Mouse (Mus musculus) hindbrain, embryonic 12.5 days (tissue): ENCODE measurements at regions not wholly inside any gene's neighbourhood (a gene's known extent, or its start where the extent isn't known, plus 50 kb on each side); places are given as distances from the start of the nearest gene placed in this dataset.

Source experiments
- ATAC-seq: fragments of 200-750 bp; cut with Nextera tagmentation; 2 replicates; pipeline ENCODE4 v1.8.0; 2017; ENCODE audit warnings: moderate TSS enrichment; ENCODE audit not compliant: low FRiP score
- H3K27ac ChIP-seq: fragments of 300-500 bp; sonication (generic); 2 replicates; pipeline ENCODE4 v1.5.1; 2016; ENCODE audit warnings: mild to moderate bottlenecking
- H3K27me3 ChIP-seq: fragments of 300-500 bp; sonication (generic); 2 replicates; pipeline ENCODE4 v1.6.1; 2016; ENCODE audit warnings: mild to moderate bottlenecking
- H3K36me3 ChIP-seq: fragments of 300-500 bp; sonication (generic); 2 replicates; pipeline ENCODE4 v1.6.1; 2016; ENCODE audit warnings: mild to moderate bottlenecking
- H3K4me1 ChIP-seq: fragments of 300-500 bp; sonication (generic); 2 replicates; pipeline ENCODE4 v1.6.1; 2016
- H3K4me2 ChIP-seq: fragments of 300-500 bp; sonication (generic); replicated peaks from 2 replicates; pipeline ENCODE4 v1.6.1; 2016; ENCODE audit warnings: mild to moderate bottlenecking
- H3K4me3 ChIP-seq: fragments of 300-500 bp; sonication (generic); 2 replicates; pipeline ENCODE4 v1.5.1; 2016; ENCODE audit warnings: mild to moderate bottlenecking
- H3K9ac ChIP-seq: fragments of 300-500 bp; sonication (generic); 2 replicates; pipeline ENCODE4 v1.6.1; 2016; ENCODE audit warnings: mild to moderate bottlenecking, moderate library complexity
- H3K9me3 ChIP-seq: fragments of 300-500 bp; sonication (generic); replicated peaks from 2 replicates; pipeline ENCODE4 v1.6.1; 2016; ENCODE audit warnings: mild to moderate bottlenecking
- WGBS: fragments of 180-500 bp; shearing (Covaris S2); methylation state at CpG from one replicate; pipeline ENCODE4 v1.1.7; 2016; 5-methylcytosine and 5-hydroxymethylcytosine counted together

DNA sequence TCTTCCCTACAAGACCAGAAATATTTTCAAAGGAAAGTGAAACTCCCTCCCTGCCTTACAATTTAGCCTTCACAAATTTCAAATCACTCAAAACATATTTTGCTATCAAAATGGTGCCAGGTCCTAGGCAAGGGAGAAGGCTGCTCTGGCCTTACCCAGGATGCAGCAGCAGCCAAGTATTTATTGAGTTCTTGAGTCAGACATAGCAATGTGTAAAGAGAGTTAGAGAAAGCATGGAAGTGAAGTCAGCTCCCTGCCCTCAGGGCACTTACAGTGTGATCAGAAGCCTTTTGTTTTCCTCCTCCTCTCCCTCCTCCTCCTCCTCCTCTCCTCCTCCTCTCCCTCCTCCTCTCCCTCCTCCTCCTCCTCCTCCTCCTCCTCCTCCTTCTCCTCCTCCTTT, 194.6 kb upstream of the Sox9 start:
- Histone ChIP-seq H3K36me3 (no peaks in the 10 kb centered on the region), H3K4me2 (no peak overlapping the region), H3K4me3 (no peak overlapping the region), H3K4me1 (peaks cover under 1% of the 10 kb centered on the region; the same call in 1 of the 2 replicates), H3K27ac (no peak overlapping the region), H3K9ac (no peak overlapping the region), H3K9me3 (no peaks in the 10 kb centered on the region), H3K27me3 (no peaks in the 10 kb centered on the region)
- no peak for ATAC-seq

DNA sequence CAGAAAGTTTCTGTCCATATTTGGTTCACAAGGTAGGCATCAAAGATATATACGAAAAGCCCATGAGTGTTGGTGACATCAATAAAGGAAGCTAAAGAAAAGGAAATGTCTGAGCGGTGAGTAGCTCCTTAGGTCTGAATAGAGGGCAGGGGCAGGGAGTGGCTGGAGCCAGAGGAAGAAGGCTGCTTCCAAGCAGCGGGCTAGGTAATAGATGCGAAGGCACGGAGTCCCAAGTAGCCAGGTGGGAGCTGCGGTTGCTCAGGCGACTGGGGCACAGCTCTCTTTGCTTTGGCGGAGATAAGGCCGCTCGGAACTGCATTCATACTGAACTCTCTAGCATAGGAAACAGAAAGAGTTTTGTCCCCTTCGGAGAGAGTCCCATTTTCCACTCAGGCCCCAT, 193.9 kb upstream of the Sox9 start:
- Histone ChIP-seq H3K27me3 (no peaks in the 10 kb centered on the region), H3K9me3 (no peaks in the 10 kb centered on the region), H3K27ac (no peak overlapping the region), H3K4me1 (peaks cover 8% of the 10 kb centered on the region), H3K36me3 (no peaks in the 10 kb centered on the region), H3K9ac (no peak overlapping the region), H3K4me2 (no peak overlapping the region), H3K4me3 (no peak overlapping the region)
- ATAC-seq = no peak
- WGBS = 74% methylated on average over 11 of the region's 11 CpGs

DNA sequence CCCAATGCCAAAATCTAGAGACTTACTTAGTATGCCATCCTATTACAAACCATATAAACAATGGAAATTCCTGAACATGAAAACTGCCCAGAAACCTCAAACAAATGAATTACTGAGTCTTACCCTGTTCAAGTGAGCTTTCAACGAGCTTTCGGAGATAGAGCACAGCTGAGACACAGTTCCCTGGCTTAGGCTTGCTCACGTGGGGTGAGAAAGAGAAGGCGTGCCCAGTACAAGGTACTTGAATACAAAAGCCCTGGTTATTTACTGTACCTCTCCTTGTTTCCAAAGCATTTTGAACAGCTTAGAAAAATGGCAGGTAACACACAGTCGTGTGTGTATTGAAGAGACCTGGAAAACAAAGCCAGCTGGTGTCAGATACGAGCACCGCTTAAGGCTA, 191.8 kb upstream of the Sox9 start:
- no peak overlapping the region for H3K4me2 ChIP-seq
- no peaks in the 10 kb centered on the region for H3K9me3 ChIP-seq
- no peak for ATAC-seq
- WGBS = 88% methylated on average over 7 of the region's 7 CpGs
- no peak overlapping the region for H3K9ac ChIP-seq
- no peaks in the 10 kb centered on the region for H3K36me3 ChIP-seq
- no peak overlapping the region for H3K4me3 ChIP-seq
- peaks cover 8% of the 10 kb centered on the region for H3K4me1 ChIP-seq
- H3K27me3 ChIP-seq = no peaks in the 10 kb centered on the region
- H3K27ac ChIP-seq = no peak overlapping the region

DNA sequence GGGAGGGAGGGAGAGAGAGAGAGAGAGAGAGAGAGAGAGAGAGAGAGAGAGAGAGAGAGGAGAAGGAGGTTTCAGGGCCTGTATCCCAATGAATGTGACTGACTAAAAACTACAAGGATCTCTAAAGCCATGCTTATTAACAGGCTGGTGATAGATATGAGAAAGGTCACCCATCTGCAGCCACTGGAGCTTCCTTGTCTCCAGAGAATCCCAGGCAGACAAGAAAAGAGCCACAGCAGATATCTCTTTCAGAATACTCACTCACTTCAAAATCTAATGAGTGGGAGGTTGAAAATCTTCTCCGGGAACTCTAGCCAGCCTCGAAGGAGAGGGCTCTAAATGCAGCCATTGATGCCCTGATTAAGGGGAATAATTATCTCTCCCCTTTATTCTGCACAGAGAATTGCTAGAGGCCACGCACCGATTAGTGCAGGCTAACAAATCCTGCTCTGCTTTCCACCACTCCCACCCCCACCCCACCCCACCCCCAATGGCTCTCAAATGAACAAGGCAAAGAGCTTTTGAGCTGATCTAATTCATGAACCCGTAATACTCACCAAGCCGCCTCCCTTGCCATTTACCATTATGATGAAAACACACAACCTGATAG, 189.5 kb upstream of the Sox9 start:
- no peak overlapping the region for H3K9ac ChIP-seq
- no peak overlapping the region for H3K4me3 ChIP-seq
- H3K4me1 ChIP-seq = peaks cover 8% of the 10 kb centered on the region
- WGBS = 27% methylated on average over 6 of the region's 6 CpGs
- ATAC-seq = peak; percentile 69
- 0 out of 2 replicates have a peak overlapping the region, but pooled peaks have one; percentile 40 for H3K27ac ChIP-seq
- H3K36me3 ChIP-seq = no peaks in the 10 kb centered on the region
- no peaks in the 10 kb centered on the region for H3K27me3 ChIP-seq
- no peak overlapping the region for H3K4me2 ChIP-seq
- no peaks in the 10 kb centered on the region for H3K9me3 ChIP-seq

DNA sequence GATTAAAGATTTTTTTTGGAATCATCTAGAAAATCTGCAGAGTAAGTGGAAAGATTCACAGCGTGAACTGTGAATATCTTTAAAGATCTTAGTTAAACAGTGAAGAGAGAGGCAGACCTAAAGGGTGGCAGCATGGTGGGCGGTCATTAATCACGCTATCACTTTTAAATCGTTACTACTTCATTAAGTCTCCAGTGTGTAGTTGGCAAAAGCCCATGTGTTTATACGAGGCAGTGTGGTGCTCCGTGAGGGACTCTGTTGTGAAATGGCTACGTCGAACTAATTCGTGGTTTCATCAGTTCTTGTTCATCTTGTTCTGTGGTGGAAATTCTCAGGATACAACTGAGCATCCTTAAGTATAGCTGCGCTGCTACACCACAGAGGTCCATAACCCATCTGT, 188.2 kb upstream of the Sox9 start:
- no peak for ATAC-seq
- 73% methylated on average over 10 of the region's 10 CpGs for WGBS
- no peaks in the 10 kb centered on the region for H3K27me3 ChIP-seq
- peaks cover 8% of the 10 kb centered on the region for H3K4me1 ChIP-seq
- H3K36me3 ChIP-seq = no peaks in the 10 kb centered on the region
- H3K4me3 ChIP-seq = no peak overlapping the region
- no peak overlapping the region for H3K4me2 ChIP-seq
- no peak overlapping the region for H3K9ac ChIP-seq
- H3K27ac ChIP-seq = no peak overlapping the region
- H3K9me3 ChIP-seq = no peaks in the 10 kb centered on the region

DNA sequence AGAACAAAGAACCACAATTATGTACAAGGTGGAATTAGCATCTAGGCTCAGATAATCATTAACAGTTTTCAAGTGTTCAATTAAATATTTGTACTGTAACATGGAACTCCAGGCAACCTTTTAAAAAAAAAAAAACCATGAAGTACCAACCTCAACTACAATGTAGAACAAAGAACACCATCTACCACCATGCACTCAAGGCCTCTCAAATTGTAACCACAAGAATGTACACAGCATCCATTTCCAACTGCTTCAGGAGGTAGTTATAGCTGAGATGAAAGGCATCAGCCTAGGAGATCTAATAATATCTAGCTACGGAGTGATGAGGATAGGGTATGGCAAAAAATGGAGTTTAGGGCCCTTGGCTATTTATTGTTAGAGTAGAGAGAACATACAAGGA, 174.7 kb upstream of the Sox9 start:
- Histone ChIP-seq H3K4me3 (no peak overlapping the region), H3K4me2 (no peak overlapping the region), H3K36me3 (no peaks in the 10 kb centered on the region), H3K27ac (no peak overlapping the region), H3K4me1 (no peaks in the 10 kb centered on the region), H3K27me3 (no peaks in the 10 kb centered on the region), H3K9me3 (peaks cover 2% of the 10 kb centered on the region; the same call in 1 of the 2 replicates), H3K9ac (no peak overlapping the region)
- no peak for ATAC-seq
- 96% methylated on average over 1 of the region's 1 CpGs for WGBS

DNA sequence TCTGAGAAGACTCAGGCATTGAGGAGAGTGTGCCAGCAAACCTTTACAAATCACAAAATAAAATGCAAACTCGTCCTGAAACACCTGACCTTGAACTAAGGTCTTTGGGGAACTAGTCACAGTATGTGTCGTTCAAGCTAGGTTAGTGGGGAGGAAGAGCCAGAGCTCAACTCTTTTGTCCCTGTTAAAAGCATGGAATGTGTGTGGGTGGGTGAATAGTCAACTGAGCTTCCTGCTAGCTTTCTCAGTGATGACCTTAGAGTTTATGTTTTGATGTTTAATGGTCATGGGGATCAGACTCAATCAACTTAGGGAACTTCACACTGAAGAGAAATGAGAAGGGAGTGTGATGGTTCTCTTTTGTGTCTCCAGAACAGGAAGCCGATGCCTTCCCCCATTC, 172.7 kb upstream of the Sox9 start:
- ATAC-seq = no peak
- Histone ChIP-seq H3K4me1 (no peaks in the 10 kb centered on the region), H3K9ac (no peak overlapping the region), H3K27me3 (no peaks in the 10 kb centered on the region), H3K9me3 (no peaks in the 10 kb centered on the region), H3K36me3 (no peaks in the 10 kb centered on the region), H3K27ac (no peak overlapping the region), H3K4me2 (no peak overlapping the region), H3K4me3 (no peak overlapping the region)
- 64% methylated on average over 3 of the region's 3 CpGs for WGBS

DNA sequence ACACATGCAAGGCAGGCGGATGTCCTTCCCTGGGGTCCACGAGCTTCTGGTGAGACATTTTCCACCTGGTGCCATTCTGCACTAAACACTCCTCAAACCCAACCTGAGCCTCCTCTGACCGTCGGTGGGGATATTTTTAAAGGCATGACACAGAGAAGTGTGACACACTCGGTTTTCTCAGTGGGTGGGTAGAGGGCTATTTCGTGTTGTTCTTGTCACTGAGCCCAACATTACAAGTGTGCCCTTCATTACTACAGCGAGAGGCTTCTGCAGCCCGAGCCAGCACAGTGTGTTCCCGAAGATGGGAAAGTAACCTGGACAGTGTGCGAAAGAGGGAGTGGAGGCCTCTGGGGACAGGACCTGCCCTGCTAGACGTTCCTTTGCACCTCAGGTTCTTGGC, 171.0 kb upstream of the Sox9 start:
- no peak overlapping the region for H3K9ac ChIP-seq
- no peaks in the 10 kb centered on the region for H3K9me3 ChIP-seq
- H3K4me2 ChIP-seq = no peak overlapping the region
- H3K27me3 ChIP-seq = no peaks in the 10 kb centered on the region
- no peaks in the 10 kb centered on the region for H3K4me1 ChIP-seq
- no peak overlapping the region for H3K4me3 ChIP-seq
- ATAC-seq = no peak
- H3K27ac ChIP-seq = no peak overlapping the region
- WGBS = 71% methylated on average over 11 of the region's 11 CpGs
- H3K36me3 ChIP-seq = no peaks in the 10 kb centered on the region

DNA sequence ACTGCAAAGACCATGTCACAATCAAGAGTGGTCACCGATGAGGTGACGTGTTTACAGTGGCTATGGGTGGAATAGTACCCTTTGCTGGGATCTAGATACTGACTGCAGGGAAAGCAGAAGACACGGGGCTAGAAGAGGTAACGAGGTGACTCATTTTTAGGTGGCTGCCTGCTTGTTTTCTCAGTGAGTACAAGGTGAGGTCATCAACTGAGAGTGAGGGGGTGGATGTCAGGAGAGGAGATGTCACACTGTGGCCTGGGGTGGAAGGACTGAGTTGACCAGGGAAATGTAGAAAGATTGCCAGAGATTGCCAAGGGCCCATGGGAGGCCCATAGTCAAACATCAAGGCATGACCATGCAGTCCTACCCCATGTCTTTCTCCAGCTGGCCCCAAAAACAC, 166.4 kb upstream of the Sox9 start:
- no peaks in the 10 kb centered on the region for H3K9me3 ChIP-seq
- H3K4me3 ChIP-seq = no peak overlapping the region
- 92% methylated on average over 4 of the region's 4 CpGs for WGBS
- no peak overlapping the region for H3K9ac ChIP-seq
- H3K27me3 ChIP-seq = no peaks in the 10 kb centered on the region
- no peaks in the 10 kb centered on the region for H3K36me3 ChIP-seq
- no peak overlapping the region for H3K4me2 ChIP-seq
- H3K4me1 ChIP-seq = peaks cover 4% of the 10 kb centered on the region; the same call in 1 of the 2 replicates
- no peak overlapping the region for H3K27ac ChIP-seq
- no peak for ATAC-seq

DNA sequence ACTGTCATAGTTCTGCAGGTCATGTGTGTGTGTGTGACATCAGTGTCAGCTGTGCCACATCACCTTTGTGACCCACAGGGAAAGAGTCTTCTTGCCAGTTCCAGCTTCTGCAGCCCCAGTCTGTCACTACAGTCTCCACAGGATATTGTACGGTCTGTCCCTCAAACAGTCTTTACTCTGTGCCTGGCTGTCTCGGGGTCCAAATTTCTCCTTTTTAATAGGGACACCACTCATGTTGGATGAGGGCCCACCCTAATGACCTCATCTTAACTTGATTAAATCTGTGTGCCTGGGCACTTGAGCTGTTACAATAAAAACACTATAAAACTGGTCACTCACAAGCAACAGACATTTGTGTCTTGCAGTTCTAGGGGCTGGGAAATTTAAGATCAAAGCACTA, 165.1 kb upstream of the Sox9 start:
- H3K4me2 ChIP-seq = no peak overlapping the region
- H3K4me1 ChIP-seq = peaks cover 10% of the 10 kb centered on the region
- no peak overlapping the region for H3K9ac ChIP-seq
- H3K36me3 ChIP-seq = no peaks in the 10 kb centered on the region
- 92% methylated on average over 2 of the region's 2 CpGs for WGBS
- H3K9me3 ChIP-seq = no peaks in the 10 kb centered on the region
- H3K4me3 ChIP-seq = no peak overlapping the region
- ATAC-seq = no peak
- H3K27me3 ChIP-seq = no peaks in the 10 kb centered on the region
- no peak overlapping the region for H3K27ac ChIP-seq

DNA sequence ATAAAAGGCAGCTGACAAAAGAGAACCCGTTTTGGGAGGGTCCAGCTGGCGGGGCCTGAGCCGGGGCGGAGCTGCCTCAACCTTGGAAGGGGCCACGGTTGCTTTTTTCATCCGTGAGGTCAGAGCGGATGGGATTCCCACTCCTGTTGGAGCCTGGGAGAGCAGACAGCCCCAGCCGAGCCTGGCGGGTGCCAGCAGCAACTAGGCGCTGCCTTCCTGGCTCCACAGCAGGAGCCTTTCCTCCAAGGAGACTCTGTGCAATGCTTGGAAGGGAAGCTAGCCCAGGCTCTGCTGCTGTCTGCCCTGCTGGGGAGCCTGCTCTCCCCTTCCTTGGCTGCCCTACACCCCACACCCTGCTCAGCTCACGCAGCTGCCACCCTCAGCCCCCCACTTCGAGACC, 161.1 kb upstream of the Sox9 start:
- H3K27me3 ChIP-seq = no peaks in the 10 kb centered on the region
- peak overlapping the region; percentile 27 for H3K4me2 ChIP-seq
- H3K4me3 ChIP-seq = no peak overlapping the region
- no peak overlapping the region for H3K27ac ChIP-seq
- no peak for ATAC-seq
- peaks cover 10% of the 10 kb centered on the region for H3K4me1 ChIP-seq
- H3K9me3 ChIP-seq = no peaks in the 10 kb centered on the region
- H3K36me3 ChIP-seq = no peaks in the 10 kb centered on the region
- no peak overlapping the region for H3K9ac ChIP-seq
- 21% methylated on average over 12 of the region's 12 CpGs for WGBS

DNA sequence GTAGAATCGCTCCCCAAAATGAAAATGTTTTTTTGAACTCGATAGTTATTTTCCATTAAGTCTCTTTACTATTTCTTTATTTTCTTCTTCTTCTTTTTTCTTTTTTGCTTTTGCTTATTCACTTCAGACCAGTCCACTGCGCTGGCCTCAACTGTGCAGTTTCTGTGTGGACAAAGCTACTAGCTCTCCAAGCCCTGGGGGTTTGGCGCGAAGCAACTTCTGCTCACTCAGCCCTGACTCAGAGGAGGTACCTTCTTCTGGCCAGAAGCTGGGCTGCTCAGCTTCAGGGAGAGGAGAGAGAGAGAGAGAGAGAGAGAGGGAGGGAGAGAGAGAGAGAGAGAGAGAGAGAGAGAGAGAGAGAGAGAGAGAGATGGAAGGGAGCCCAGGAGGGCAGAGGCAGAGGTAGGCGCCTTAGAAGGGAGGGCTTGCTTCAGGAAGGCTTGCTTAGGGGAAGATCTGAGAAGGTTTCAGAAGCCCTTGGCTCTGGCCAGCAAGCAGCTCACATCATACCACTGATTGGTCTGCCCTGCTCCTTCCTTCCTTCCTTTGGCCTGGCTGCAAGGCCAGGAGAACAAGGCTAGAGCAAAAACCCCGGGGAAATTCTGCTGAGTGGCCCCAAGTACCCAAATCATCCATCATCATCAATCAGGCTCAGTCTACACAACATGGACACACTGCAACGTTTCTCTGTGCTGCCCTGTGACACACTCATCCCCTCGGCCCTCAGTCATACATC, 160.5 kb upstream of the Sox9 start:
- peak overlapping the region; percentile 27; the same call in 1 of the 2 replicates for H3K4me2 ChIP-seq
- H3K4me1 ChIP-seq = peaks cover 10% of the 10 kb centered on the region
- H3K4me3 ChIP-seq = no peak overlapping the region
- ATAC-seq = no peak
- no peak overlapping the region for H3K27ac ChIP-seq
- H3K36me3 ChIP-seq = no peaks in the 10 kb centered on the region
- WGBS = 52% methylated on average over 9 of the region's 9 CpGs
- H3K27me3 ChIP-seq = no peaks in the 10 kb centered on the region
- H3K9ac ChIP-seq = no peak overlapping the region
- no peaks in the 10 kb centered on the region for H3K9me3 ChIP-seq

DNA sequence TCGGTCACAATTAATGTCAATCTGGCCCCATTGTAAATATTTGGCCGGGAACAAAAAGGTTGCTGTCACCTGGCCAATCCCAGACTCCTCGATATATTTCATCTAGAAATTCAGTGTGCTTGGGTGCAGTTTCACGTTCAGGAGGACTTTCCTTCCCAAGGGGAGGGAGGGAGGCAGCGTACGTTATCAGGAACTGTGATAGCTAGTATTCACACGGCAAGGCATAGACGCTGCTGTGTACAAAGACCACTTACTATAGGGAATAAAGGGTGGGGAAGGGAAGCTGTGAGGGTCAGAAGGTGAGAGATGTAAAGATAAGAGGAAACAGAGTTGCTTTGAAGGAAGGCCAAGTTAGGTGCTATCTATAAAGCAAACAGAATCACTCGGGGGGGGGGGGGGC, 132.7 kb upstream of the Sox9 start:
- H3K9ac ChIP-seq = no peak overlapping the region
- no peaks in the 10 kb centered on the region for H3K27me3 ChIP-seq
- WGBS = 63% methylated on average over 9 of the region's 9 CpGs
- no peak overlapping the region for H3K4me2 ChIP-seq
- ATAC-seq = no peak
- no peak overlapping the region for H3K27ac ChIP-seq
- no peaks in the 10 kb centered on the region for H3K36me3 ChIP-seq
- no peak overlapping the region for H3K4me3 ChIP-seq
- peaks cover 2% of the 10 kb centered on the region; the same call in 1 of the 2 replicates for H3K4me1 ChIP-seq
- H3K9me3 ChIP-seq = no peaks in the 10 kb centered on the region; the same call in 1 of the 2 replicates
